Mouse (Mus musculus) cortical plate, adult 2 months (tissue): ENCODE results near the gene Pigyl. TPM values are rescaled to one million over a fixed set of nuclear protein-coding genes. Genes with fewer than 3 reads are reported as not detected.
A peak's percentile ranks its signal among the peaks of the same experiment; 100 is the strongest.

Experiments
- H3K27ac ChIP-seq: fragments of 200-500 bp; 2 replicates; pipeline ENCODE4 v1.5.1; 2012; ENCODE audit warnings: low read length, control low read depth, inconsistent platforms; ENCODE audit not compliant: insufficient read depth
- H3K4me1 ChIP-seq: fragments of 200-500 bp; 2 replicates; pipeline ENCODE4 v1.6.1; 2011; ENCODE audit warnings: low read length; ENCODE audit not compliant: control insufficient read depth, insufficient read depth
- H3K4me3 ChIP-seq: fragments of 200-500 bp; 2 replicates; pipeline ENCODE4 v1.5.1; 2011; ENCODE audit warnings: mild to moderate bottlenecking, low read length, control low read depth; ENCODE audit not compliant: insufficient read depth
- CTCF ChIP-seq: fragments of 200-500 bp; IDR thresholded peaks from 2 replicates; pipeline ENCODE4 v1.5.1; 2011; ENCODE audit warnings: mild to moderate bottlenecking, control low read depth, low read length; ENCODE audit not compliant: insufficient read depth; ENCODE audit errors: extremely low read depth
- POLR2A ChIP-seq: fragments of 200-500 bp; IDR thresholded peaks from 2 replicates; pipeline ENCODE4 v1.6.1; 2011; ENCODE audit warnings: mild to moderate bottlenecking, low read length, control low read depth; ENCODE audit not compliant: insufficient read depth; ENCODE audit errors: extremely low read depth
- polyA plus RNA-seq: library from polyadenylated mRNA; depleted of rRNA; stranded (reverse); fragments of >200 nt; gene quantifications from 2 replicates; pipeline ENCODE4 v1.2.3, GENCODE M21; 2012; rRNA removed

Gene Pigyl
- polyA plus RNA-seq: 89.9 and 97.3 TPM in 2 replicates

GRCm38 (mm10) chr9:22156497-22157245, at the start of gene Pigyl:
Gene Pigyl (plus strand): TSS chr9:22156846.
- H3K4me1 ChIP-seq: peaks cover 2% of the 10 kb centered on the region; the same call in 1 of the 2 replicates
- H3K4me3 ChIP-seq: peak within 1 kb of the TSS; percentile 70
- peak within 1 kb of the TSS; percentile 95 for H3K27ac ChIP-seq
- TF ChIP-seq POLR2A (peak; percentile 84), CTCF (no peak)

GRCm38 (mm10) chr9:22108194-22108593, 48.5 kb upstream of the Pigyl start:
- no peaks in the 10 kb centered on the region for H3K4me1 ChIP-seq
- H3K27ac ChIP-seq: no peak overlapping the region
- no peak overlapping the region for H3K4me3 ChIP-seq
- TF ChIP-seq POLR2A (no peak), CTCF (no peak)

GRCm38 (mm10) chr9:22115635-22116034, 41.0 kb upstream of the Pigyl start:
- H3K27ac ChIP-seq: no peak overlapping the region
- H3K4me1 ChIP-seq: peaks cover 5% of the 10 kb centered on the region; the same call in 1 of the 2 replicates
- peak overlapping the region; percentile 47; the same call in 1 of the 2 replicates for H3K4me3 ChIP-seq
- no peak for TF ChIP-seq POLR2A

GRCm38 (mm10) chr9:22116086-22116485, 40.6 kb upstream of the Pigyl start:
- no peak overlapping the region for H3K27ac ChIP-seq
- peak overlapping the region; percentile 47 for H3K4me3 ChIP-seq
- H3K4me1 ChIP-seq: peaks cover 5% of the 10 kb centered on the region; the same call in 1 of the 2 replicates
- no peak for TF ChIP-seq POLR2A
- TF ChIP-seq CTCF: no peak

- no peak within 1 kb of the TSS for H3K27ac ChIP-seq
- TF ChIP-seq CTCF: no peak
- peak; percentile 97 for TF ChIP-seq POLR2A
- H3K4me3 ChIP-seq: peak within 1 kb of the TSS; percentile 47
- peaks cover 5% of the 10 kb centered on the region; the same call in 1 of the 2 replicates for H3K4me1 ChIP-seq
Observed at GRCm38 (mm10) chr9:22116740-22117426, 39.8 kb upstream of the Pigyl start, which contains the start of gene Elof1. Gene Elof1 (minus strand): TSS chr9:22117172.

- no peak for TF ChIP-seq POLR2A
- peak; percentile 61 for TF ChIP-seq CTCF
- Histone ChIP-seq H3K27ac (no peak overlapping the region), H3K4me1 (peaks cover 5% of the 10 kb centered on the region; the same call in 1 of the 2 replicates), H3K4me3 (peak overlapping the region; percentile 47)
Observed at GRCm38 (mm10) chr9:22117754-22118456, 38.7 kb upstream of the Pigyl start.

- Histone ChIP-seq H3K4me1 (peaks cover 5% of the 10 kb centered on the region; the same call in 1 of the 2 replicates), H3K27ac (no peak overlapping the region), H3K4me3 (no peak overlapping the region)
- no peak for TF ChIP-seq CTCF
- TF ChIP-seq POLR2A: no peak
Observed at GRCm38 (mm10) chr9:22119543-22119942, 37.1 kb upstream of the Pigyl start.

- Histone ChIP-seq H3K27ac (no peak overlapping the region), H3K4me3 (no peak overlapping the region), H3K4me1 (peaks cover 4% of the 10 kb centered on the region; the same call in 1 of the 2 replicates)
- TF ChIP-seq POLR2A (no peak), CTCF (no peak)
Observed at GRCm38 (mm10) chr9:22121545-22121944, 35.1 kb upstream of the Pigyl start.

- no peak for TF ChIP-seq CTCF
- no peak for TF ChIP-seq POLR2A
- H3K4me1 ChIP-seq: peaks cover 4% of the 10 kb centered on the region; the same call in 1 of the 2 replicates
- H3K27ac ChIP-seq: no peak overlapping the region
Observed at GRCm38 (mm10) chr9:22122005-22122404, 34.6 kb upstream of the Pigyl start.

More at GRCm38 (mm10) chr9:22122005-22122404, 34.6 kb upstream of the Pigyl start:
- H3K4me3 ChIP-seq: no peak overlapping the region
